Mouse (Mus musculus) inflammation-experienced regulatory T-cells, adult 6 months (primary cell): Measurements from ENCODE around the gene Olfr1442. TPM values are rescaled to one million over a fixed set of nuclear protein-coding genes. Genes with fewer than 3 reads are reported as not detected.
"Not testable (repeated sequence)": the region's sequence is repeated elsewhere in the genome, so short reads cannot be mapped to it uniquely, and the experiment has no call there.

Experiments
- ATAC-seq: one replicate; pipeline ENCODE4 v1.8.0; 2017
- polyA plus RNA-seq, 3 experiments: library from polyadenylated mRNA; unstranded; fragments of 100-300 nt; shearing (Covaris generic); gene quantifications; one replicate each; pipeline ENCODE4 v1.2.1; 2017

Gene Olfr1442
- not detected for polyA plus RNA-seq

GRCm38 (mm10) chr19:12670139-12670538, at the start of gene Olfr1442:
Gene Olfr1442 (plus strand): TSS chr19:12670439.
- no peak for ATAC-seq

DNA sequence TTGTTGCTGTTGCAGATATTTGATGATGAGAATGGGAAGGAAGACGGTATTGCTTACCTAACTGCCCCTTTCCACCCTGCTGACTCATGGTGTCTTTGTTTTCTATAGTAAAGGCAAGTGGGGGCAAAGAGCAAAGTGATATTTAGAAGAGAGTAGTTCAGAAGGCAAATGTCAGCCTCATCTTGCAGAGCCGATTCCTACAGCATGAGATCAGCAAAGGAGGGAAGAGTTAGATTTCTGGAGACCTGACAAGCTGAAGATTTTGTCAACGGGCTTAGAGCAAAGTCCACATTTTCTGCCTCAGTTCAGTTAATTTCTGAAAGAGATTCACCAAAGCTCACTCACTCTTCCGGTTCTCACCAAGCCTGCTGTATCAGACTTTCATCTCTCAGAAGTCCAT, 37.1 kb upstream of the Olfr1442 start, which contains the start of gene Glyat:
Gene Glyat (plus strand): TSS at position 133 of the 400 bp plus-strand sequence.
- no peak for ATAC-seq

- no peak for ATAC-seq
Measured at GRCm38 (mm10) chr19:12634259-12634658, 36.0 kb upstream of the Olfr1442 start.

GRCm38 (mm10) chr19:12634963-12635362, 35.3 kb upstream of the Olfr1442 start:
- ATAC-seq, result no peak

DNA sequence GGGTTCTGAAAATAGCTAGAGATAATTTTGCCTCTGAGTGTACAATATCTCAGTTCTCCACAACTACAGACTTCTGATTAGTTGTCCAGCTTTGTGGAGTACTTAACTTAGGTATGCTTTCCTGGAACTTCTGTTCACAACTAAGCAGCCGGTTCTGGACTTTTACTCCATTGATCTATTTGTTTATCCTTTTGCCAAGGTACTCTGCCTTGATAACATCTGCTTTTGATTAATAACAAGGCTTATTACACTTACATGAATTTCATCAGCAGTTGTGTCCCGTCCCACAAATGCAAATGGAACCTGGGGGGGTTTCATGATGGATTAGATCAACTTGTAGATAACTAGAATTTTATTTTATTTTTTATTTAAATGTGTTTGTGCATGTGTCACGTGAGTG, 33.4 kb upstream of the Olfr1442 start:
- ATAC-seq, result no peak

DNA sequence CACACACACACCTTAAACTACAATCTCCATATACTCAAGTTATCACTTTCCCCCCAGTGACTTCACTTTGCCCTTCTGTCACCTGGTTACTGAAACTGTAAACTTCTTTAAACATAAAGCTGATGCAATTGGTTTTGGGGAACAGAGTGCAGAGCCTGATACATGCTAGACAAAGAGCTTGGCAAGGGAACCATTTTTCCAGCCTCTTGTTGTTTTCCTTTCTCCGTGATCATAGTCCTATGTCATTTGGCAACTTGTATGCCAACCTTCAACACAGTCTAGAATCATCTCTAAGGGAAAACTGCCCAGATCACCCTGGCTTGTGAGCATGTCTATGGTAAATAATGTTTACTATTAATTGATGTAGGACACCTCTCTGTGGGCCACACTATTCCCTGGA, 32.2 kb upstream of the Olfr1442 start:
- no peak for ATAC-seq

- ATAC-seq, result no peak
Measured at GRCm38 (mm10) chr19:12649511-12649910, 20.7 kb upstream of the Olfr1442 start.

DNA sequence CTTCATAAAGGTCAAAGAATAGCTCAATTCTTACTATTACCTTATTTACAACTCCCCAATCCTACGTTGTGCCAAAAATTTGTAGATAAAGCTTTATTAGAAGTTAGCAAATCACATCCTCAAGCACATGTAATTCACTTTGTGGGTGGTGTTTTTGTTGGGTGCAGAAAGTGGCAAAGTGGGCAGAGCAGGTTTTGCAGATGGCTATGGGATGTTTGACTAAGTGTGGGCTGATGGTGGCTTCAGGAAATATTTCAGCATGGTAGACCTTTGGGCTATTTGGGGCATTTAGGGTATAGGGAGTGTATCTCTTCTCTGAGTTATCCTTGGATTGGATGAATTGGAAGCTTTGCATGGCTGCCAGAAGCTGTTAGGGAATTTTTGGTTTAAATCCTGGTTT, 4.1 kb upstream of the Olfr1442 start:
- ATAC-seq, result no peak

DNA sequence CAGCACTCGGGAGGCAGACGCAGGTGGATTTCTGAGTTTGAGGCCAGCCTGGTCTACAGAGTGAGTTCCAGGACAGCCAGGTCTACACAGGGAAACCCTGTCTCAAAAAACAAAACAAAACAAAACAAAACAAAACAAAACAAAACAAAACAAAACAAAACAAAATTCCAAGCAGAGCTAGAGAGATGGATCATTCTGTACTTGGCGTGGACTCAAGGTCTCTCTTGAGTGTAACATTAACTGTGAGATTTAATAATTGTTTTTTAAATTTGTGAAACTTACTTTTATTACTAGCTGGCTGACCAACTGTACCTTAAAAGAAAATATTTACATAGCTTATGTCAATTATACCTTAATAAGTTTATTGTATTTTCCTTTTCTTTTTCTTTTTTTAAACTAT, 1.6 kb upstream of the Olfr1442 start:
- not testable (repeated sequence) for ATAC-seq

- no peak for ATAC-seq
Measured at GRCm38 (mm10) chr19:12671051-12671450, 812 bp downstream of the Olfr1442 start.

DNA sequence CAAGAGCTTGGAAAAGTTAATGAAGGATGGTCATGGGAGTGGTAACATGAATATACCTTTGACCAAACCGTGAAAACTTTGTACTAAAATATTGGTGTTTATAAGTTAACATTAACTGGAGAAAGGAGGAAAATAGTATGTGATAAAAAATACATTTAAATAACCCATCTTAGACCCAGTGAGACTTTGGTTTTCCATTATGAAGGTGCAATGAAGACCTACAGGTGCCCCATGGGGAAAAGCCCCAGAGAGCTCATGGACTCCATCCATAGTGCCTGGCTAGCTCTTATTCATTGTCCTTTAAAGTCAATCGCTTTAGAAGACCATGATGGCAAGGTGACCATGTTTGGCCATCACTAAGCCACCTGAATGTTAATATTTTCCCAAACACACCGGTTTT, 7.6 kb downstream of the Olfr1442 start, which contains the start of gene Olfr1443:
Gene Olfr1443 (plus strand): TSS at position 301 of the 400 bp plus-strand sequence.
- no peak for ATAC-seq

DNA sequence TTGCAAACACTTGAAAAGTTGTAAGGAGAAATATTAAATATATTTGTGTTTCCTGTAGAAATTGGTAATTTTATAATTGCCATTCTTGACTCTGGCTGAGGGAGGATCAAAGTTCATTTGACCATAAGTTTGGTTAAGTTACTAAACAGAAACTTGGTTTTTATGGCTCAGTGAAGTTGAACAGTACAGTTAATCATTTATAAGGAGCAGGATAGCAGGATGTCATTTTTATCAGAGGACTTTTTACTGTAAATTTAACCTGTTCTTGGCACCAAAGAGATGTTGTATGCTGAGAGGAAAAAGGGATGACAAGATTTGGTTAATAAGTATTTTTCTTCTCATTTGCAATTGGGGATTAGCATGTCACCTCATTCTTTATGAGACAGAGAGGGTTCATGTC, 14.4 kb downstream of the Olfr1442 start:
- no peak for ATAC-seq

GRCm38 (mm10) chr19:12685231-12685630, 15.0 kb downstream of the Olfr1442 start:
- no peak for ATAC-seq

- no peak for ATAC-seq
Measured at GRCm38 (mm10) chr19:12695590-12695989, 25.4 kb downstream of the Olfr1442 start, which contains the start of gene Keg1. Gene Keg1 (plus strand): TSS chr19:12695786.

- no peak for ATAC-seq
Measured at GRCm38 (mm10) chr19:12696221-12696620, 26.0 kb downstream of the Olfr1442 start.

GRCm38 (mm10) chr19:12708458-12708857, 38.2 kb downstream of the Olfr1442 start:
- ATAC-seq, result no peak

- no peak for ATAC-seq
Measured at GRCm38 (mm10) chr19:12708986-12709385, 38.7 kb downstream of the Olfr1442 start.

DNA sequence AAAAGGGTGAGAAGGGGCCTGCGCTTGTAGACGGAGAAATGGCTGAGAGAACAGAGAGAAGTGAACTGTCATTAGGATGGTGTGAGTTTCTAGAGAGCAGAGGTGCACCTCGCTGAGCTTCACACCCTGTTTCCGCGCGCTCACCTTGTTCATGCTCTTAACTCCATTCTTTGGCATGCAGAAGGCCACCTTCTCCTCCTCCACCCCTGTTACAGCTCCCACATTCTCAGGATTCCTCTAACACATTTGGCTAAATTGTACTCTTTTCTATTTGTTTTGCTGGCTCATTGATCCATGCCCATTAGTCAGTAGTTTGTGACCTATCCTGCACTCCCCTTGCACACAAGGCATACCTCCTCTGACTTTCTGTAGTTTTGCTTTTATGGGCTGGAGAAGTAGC, 49.0 kb downstream of the Olfr1442 start:
- ATAC-seq, result no peak

- no peak for ATAC-seq
Measured at GRCm38 (mm10) chr19:12720463-12720862, 50.2 kb downstream of the Olfr1442 start.

DNA sequence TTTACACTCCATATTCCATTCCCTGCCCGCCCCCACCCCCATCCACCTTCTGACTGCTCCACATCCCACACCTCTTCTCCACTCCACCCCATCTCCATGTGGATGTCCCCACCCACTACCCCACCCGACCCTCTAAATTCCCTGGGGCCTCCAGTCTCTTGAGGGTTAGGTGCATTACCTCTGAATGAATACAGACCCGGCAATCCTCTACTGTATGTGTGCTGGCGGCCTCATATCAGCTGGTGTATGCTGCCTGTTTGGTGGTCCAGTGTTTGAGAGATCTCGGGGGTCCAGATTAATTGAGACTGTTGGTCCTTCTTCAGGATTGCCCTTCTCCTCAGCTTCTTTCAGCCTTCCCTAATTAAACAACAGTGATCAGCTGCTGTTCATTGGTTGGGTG, 50.7 kb downstream of the Olfr1442 start:
- ATAC-seq, result not testable (repeated sequence)

GRCm38 (mm10) chr19:12721596-12721995, 51.4 kb downstream of the Olfr1442 start:
- ATAC-seq, result not testable (repeated sequence)

DNA sequence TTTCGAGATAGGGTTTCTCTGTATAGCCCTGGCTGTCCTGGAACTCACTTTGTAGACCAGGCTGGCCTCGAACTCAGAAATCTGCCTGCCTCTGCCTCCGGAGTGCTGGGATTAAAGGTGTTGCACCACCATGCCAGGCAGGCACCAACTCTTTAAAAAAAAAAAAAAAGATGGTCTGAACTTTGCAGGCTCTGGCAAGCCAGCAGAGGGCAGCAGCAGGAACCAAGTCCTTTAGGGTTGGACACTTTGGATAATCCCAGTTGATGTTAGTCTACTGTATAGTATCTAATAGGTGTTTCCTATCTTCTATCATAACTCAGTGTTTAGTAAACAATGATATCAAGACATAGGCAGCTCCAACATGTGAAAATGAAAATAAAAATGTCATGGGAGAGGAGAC, 52.1 kb downstream of the Olfr1442 start:
- no peak for ATAC-seq

- ATAC-seq, result no peak
Measured at GRCm38 (mm10) chr19:12725851-12726250, 55.6 kb downstream of the Olfr1442 start.
